Mouse (Mus musculus) heart, embryonic 11.5 days (tissue): ENCODE results near the gene Asb1. TPM values are rescaled to one million over a fixed set of nuclear protein-coding genes. Genes with fewer than 3 reads are reported as not detected.

Source experiments
- ATAC-seq: fragments of 200-750 bp; cut with Nextera tagmentation; replicated peaks from 2 replicates; pipeline ENCODE4 v1.8.0; 2017; ENCODE audit warnings: moderate library complexity; ENCODE audit not compliant: insufficient number of reproducible peaks, low FRiP score, low TSS enrichment
- H3K27ac ChIP-seq: fragments of 300-500 bp; sonication (generic); 2 replicates; pipeline ENCODE4 v1.5.1; 2014; ENCODE audit warnings: mild to moderate bottlenecking, low read depth, low read length
- H3K27me3 ChIP-seq: fragments of 300-500 bp; sonication (generic); 2 replicates; pipeline ENCODE4 v1.6.1; 2014; ENCODE audit warnings: mild to moderate bottlenecking, low read length, mixed read lengths; ENCODE audit not compliant: control insufficient read depth, insufficient read depth
- H3K36me3 ChIP-seq: fragments of 300-500 bp; sonication (generic); 2 replicates; pipeline ENCODE4 v1.6.1; 2014; ENCODE audit warnings: mild to moderate bottlenecking, low read length, moderate library complexity, mixed read lengths; ENCODE audit not compliant: control insufficient read depth, insufficient read depth
- H3K4me1 ChIP-seq: fragments of 300-500 bp; sonication (generic); 2 replicates; pipeline ENCODE4 v1.6.1; 2014; ENCODE audit warnings: low read length; ENCODE audit not compliant: control insufficient read depth, insufficient read depth
- H3K4me2 ChIP-seq: fragments of 300-500 bp; sonication (generic); 2 replicates; pipeline ENCODE4 v1.6.1; 2014; ENCODE audit warnings: mild to moderate bottlenecking, moderate library complexity
- H3K4me3 ChIP-seq: fragments of 300-500 bp; sonication (generic); 2 replicates; pipeline ENCODE4 v1.5.1; 2014; ENCODE audit warnings: low read depth, low read length
- H3K9ac ChIP-seq: fragments of 300-500 bp; sonication (generic); 2 replicates; pipeline ENCODE4 v1.6.1; 2014; ENCODE audit warnings: mild to moderate bottlenecking, low read depth, low read length, moderate library complexity
- H3K9me3 ChIP-seq: fragments of 300-500 bp; sonication (generic); replicated peaks from 2 replicates; pipeline ENCODE4 v1.6.1; 2016; ENCODE audit warnings: low read length; ENCODE audit not compliant: control insufficient read depth
- WGBS: fragments of 180-500 bp; shearing (Covaris S2); extraction: QIAGEN DNeasy Blood & Tissue Kit; methylation state at CpG from one replicate; pipeline ENCODE4 v1.1.7; 2014; ENCODE audit not compliant: insufficient replicate concordance; 5-methylcytosine and 5-hydroxymethylcytosine counted together
- polyA plus RNA-seq: library from polyadenylated mRNA; unstranded; fragments of >200 nt; fragmentation: Nextera tagmentation; extraction: Ambion mirVana; gene quantifications from 2 replicates; pipeline ENCODE4 v1.2.1, GENCODE M21; 2014

The Asb1 gene
- polyA plus RNA-seq, 1 experiment from 2014 or later = 8.9 TPM

DNA sequence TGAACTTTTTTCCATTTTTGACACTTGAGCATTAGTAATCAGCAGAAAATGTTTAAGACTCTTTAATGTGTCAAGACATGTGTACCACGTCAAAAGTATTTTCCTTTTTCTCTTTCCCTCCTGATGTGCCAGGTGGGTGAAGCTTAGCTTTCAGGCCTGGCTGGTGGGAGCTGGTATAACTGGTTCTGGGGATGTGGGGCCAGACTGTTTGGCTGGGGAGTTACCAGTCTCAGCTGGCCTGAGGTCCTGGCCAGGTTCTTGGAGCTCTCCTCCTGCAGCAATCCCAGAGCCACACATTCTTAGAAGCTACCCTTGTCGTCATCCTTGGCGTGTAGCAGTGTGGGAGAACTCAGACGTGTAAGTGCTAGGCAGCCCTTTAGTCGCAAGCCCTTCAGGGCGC, 24.7 kb upstream of the Asb1 start:
- no peak overlapping the region for H3K4me3 ChIP-seq
- WGBS = 85% methylated on average over 6 of the region's 6 CpGs
- H3K4me1 ChIP-seq = no peaks in the 10 kb centered on the region
- H3K27me3 ChIP-seq = no peaks in the 10 kb centered on the region
- no peak overlapping the region for H3K27ac ChIP-seq
- H3K36me3 ChIP-seq = no peaks in the 10 kb centered on the region
- no peak overlapping the region for H3K9ac ChIP-seq
- no peaks in the 10 kb centered on the region for H3K9me3 ChIP-seq
- ATAC-seq = no peak
- H3K4me2 ChIP-seq = no peak overlapping the region

DNA sequence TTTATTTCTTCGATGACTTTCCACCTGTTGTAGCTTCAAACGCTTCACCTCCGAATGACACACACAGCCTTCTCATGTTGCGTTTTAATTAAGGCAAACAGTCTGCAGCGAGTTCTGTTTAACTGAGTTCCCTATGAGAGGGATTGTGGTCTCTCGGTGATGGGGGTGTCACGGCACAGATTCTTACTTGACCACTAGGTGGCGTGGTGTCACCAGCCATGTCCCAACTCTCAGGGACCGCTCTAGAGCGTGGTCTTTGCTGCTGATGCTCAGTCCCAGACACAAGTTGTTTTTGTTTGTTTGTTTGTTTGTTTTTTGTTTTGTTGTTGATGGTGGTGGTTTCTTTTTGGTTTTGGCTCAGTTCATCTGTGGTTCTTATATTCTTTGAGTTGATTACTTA, 16.6 kb upstream of the Asb1 start:
- ATAC-seq = no peak
- Histone ChIP-seq H3K9ac (no peak overlapping the region), H3K4me1 (no peaks in the 10 kb centered on the region), H3K9me3 (no peaks in the 10 kb centered on the region), H3K27me3 (no peaks in the 10 kb centered on the region), H3K27ac (no peak overlapping the region), H3K4me3 (no peak overlapping the region), H3K4me2 (no peak overlapping the region), H3K36me3 (no peaks in the 10 kb centered on the region)
- WGBS = 14% methylated on average over 10 of the region's 10 CpGs

DNA sequence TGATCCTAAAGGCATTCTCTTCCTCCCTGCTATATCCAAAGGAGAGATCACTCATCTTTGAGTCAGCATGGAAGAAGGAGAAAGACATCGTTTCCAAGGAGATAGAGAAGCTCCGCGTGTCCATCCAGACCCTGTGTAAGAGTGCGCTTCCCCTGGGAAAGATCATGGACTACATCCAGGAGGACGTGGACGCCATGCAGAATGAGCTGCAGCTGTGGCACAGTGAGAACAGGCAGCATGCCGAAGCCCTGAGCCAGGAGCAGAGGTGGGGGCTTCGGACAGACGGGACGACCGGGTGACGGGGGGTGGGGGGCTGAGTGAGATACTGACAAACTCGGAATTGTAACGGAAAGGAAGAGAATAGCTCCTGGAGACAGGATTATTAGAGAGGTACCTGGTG, 14.5 kb upstream of the Asb1 start:
- Histone ChIP-seq H3K27me3 (no peaks in the 10 kb centered on the region), H3K4me3 (no peak overlapping the region), H3K4me1 (no peaks in the 10 kb centered on the region), H3K9ac (no peak overlapping the region), H3K4me2 (no peak overlapping the region), H3K36me3 (no peaks in the 10 kb centered on the region), H3K27ac (no peak overlapping the region), H3K9me3 (no peaks in the 10 kb centered on the region)
- ATAC-seq = no peak
- WGBS = 90% methylated on average over 14 of the region's 14 CpGs

DNA sequence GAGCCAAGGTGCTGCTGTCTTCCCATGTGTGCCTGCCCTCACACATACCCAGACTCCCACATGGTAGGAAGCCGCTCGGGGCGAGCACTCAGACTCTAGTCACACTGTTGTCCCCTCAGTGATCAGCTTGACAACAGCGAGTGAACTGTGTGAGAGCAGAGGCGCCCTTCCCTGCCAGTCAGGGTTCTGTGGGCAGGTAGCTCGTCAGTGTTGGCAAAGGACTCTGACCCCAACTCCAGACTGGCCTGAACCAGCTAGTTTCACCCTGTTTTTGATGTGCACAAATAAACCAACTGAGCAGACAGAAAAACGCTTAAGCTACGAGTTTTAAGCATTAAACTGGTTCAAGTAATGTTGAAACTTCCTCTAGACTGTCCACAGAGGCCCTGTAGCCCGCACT, 10.2 kb upstream of the Asb1 start:
- 88% methylated on average over 9 of the region's 9 CpGs for WGBS

DNA sequence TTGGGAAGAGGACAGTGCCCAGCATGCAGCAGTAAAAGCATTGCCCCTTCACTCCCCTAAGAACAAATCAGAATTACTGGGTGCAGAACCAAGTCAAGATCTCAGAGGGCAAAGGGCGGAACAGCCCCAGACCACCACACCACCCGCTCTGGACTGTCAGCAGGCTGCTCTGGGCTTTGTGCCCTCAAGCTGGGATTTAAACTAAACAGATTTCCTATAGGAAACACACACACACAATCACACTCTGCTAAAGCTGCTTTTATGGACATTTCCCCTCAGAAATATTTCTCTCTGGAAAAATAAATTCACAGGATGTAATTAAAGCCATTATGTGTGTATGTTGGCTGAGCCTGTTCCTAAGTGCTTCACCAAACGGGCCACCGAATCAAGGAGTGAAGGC, 8.1 kb upstream of the Asb1 start:
- Histone ChIP-seq H3K36me3 (0 out of 2 replicates have a peak, but pooled peaks cover 2% of the 10 kb centered on the region), H3K9me3 (no peaks in the 10 kb centered on the region), H3K27ac (no peak overlapping the region), H3K4me3 (no peak overlapping the region), H3K9ac (no peak overlapping the region), H3K27me3 (peaks cover 3% of the 10 kb centered on the region; the same call in 1 of the 2 replicates), H3K4me2 (no peak overlapping the region), H3K4me1 (no peaks in the 10 kb centered on the region; the same call in 1 of the 2 replicates)
- no peak for ATAC-seq
- 80% methylated on average over 4 of the region's 4 CpGs for WGBS

More for the DNA sequence above, 10.2 kb upstream of the Asb1 start:
- Histone ChIP-seq H3K36me3 (0 out of 2 replicates have a peak, but pooled peaks cover 2% of the 10 kb centered on the region), H3K9ac (no peak overlapping the region), H3K4me1 (no peaks in the 10 kb centered on the region; the same call in 1 of the 2 replicates), H3K9me3 (no peaks in the 10 kb centered on the region), H3K4me3 (no peak overlapping the region), H3K27me3 (no peaks in the 10 kb centered on the region), H3K4me2 (no peak overlapping the region), H3K27ac (no peak overlapping the region)
- no peak for ATAC-seq

DNA sequence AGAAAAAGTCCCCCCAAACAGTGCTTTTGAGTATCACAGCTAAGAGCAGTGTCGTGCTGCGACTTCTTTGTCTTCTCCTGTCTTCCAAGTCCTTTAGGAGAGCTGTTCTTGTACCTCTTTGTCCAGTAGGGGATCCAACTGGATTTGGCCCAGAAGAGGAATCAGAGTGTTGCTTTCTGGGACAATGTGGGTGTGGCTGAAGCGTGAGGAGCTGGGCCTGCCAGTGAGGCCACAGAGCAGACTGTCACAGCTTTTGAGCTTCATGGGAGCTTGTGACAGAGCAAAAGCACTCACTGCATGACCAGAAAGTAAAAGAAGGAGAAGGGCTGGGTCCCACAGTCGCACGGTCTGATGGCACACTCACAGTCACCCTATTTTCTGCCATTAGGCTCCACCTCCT, 7.5 kb upstream of the Asb1 start:
- H3K4me3 ChIP-seq = no peak overlapping the region
- H3K36me3 ChIP-seq = 0 out of 2 replicates have a peak, but pooled peaks cover 2% of the 10 kb centered on the region
- H3K9me3 ChIP-seq = no peaks in the 10 kb centered on the region
- 83% methylated on average over 5 of the region's 5 CpGs for WGBS
- H3K4me2 ChIP-seq = no peak overlapping the region; the same call in 1 of the 2 replicates
- peak overlapping the region; percentile 22 for H3K27ac ChIP-seq
- no peaks in the 10 kb centered on the region; the same call in 1 of the 2 replicates for H3K4me1 ChIP-seq
- H3K27me3 ChIP-seq = peaks cover 3% of the 10 kb centered on the region; the same call in 1 of the 2 replicates
- peak; percentile 55; the same call in 1 of the 2 replicates for ATAC-seq
- no peak overlapping the region for H3K9ac ChIP-seq

DNA sequence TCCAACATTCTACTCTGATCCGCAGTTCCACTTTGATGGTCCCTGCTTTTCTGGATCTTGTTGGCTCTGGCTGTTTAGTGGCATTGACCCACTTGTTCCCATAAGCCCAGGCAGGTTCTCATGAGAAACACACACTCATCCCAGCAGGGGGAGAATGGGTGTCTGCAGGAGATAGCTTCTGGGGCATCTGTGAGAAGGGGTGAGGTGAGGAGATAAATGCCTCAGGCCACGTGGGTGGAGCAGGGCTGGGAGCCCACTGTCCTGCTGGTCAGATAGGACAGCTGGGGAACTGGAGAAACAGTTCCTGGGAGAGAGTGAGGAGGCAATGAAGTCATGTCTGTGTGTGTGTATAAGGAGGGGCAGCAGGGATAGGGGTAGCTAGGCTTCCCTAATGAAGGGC, 6.9 kb upstream of the Asb1 start:
- H3K4me3 ChIP-seq = no peak overlapping the region
- peak overlapping the region; percentile 41 for H3K27ac ChIP-seq
- ATAC-seq = peak; percentile 92
- 0 out of 2 replicates have a peak, but pooled peaks cover 2% of the 10 kb centered on the region for H3K36me3 ChIP-seq
- H3K9me3 ChIP-seq = no peaks in the 10 kb centered on the region
- no peaks in the 10 kb centered on the region; the same call in 1 of the 2 replicates for H3K4me1 ChIP-seq
- peak overlapping the region; percentile 23 for H3K4me2 ChIP-seq
- H3K27me3 ChIP-seq = peaks cover 3% of the 10 kb centered on the region; the same call in 1 of the 2 replicates
- WGBS = 41% methylated on average over 2 of the region's 2 CpGs
- H3K9ac ChIP-seq = peak overlapping the region; percentile 23; the same call in 1 of the 2 replicates

DNA sequence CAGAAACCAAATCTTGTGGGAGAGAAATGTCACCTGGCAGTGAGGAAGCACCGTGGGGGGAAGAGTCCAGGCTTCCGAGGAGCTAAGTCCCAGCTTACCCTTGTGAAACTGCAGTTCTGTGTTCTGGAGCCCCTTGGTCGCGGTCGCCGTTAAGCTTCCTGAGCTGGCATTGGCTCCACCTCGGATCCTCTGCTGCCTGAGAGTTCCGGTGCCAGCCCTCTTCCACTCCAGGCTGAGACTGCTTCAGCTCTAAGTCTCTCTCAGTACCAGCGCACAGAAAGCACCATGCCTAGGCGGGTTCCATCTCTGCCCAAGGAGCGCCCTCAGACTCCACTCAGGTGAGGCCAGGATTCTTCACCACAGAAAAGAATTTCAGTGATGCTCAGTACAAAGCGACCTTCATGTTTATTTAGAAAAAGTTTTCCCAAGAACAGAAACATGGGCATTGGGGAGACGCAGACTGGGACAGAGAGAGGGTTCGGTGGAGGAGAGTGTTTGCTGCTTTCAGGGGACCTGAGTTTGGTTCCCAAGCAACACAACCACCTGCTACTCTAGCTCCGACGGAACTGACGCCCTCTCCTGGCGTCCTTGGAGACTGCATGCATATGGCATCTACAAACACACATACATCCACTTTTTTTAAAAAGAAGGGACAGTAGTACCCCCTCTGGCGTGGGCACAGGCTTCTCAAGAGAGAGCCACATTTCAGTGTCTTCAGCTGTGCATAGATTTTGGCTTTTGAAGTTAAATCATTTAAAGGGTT, 6.2 kb upstream of the Asb1 start:
- no peak overlapping the region for H3K4me3 ChIP-seq
- ATAC-seq = no peak; the same call in 1 of the 2 replicates
- no peaks in the 10 kb centered on the region for H3K9me3 ChIP-seq
- H3K9ac ChIP-seq = peak overlapping the region; percentile 23; the same call in 1 of the 2 replicates
- H3K36me3 ChIP-seq = 0 out of 2 replicates have a peak, but pooled peaks cover 2% of the 10 kb centered on the region
- H3K27ac ChIP-seq = peak overlapping the region; percentile 41
- peak overlapping the region; percentile 23 for H3K4me2 ChIP-seq
- H3K4me1 ChIP-seq = no peaks in the 10 kb centered on the region; the same call in 1 of the 2 replicates
- 64% methylated on average over 19 of the region's 19 CpGs for WGBS
- H3K27me3 ChIP-seq = peaks cover 3% of the 10 kb centered on the region; the same call in 1 of the 2 replicates
